Mouse (Mus musculus) testis, postnatal 10 days (tissue): ENCODE measurements around the gene Myadml2.

Experiments
- DNase-seq: peaks from one replicate; pipeline ENCODE4 v3.0.0; 2021; ENCODE audit warnings: low spot score

The Myadml2 gene

GRCm38 (mm10) chr11:120610477-120611046, 37.4 kb downstream of the Myadml2 start:
- no peak for DNase-seq

GRCm38 (mm10) chr11:120609250-120609649, 38.7 kb downstream of the Myadml2 start:
- peak; percentile 45 for DNase-seq

GRCm38 (mm10) chr11:120608241-120609034, 39.5 kb downstream of the Myadml2 start, which contains the start of gene Npb:
Npb (plus strand) TSS chr11:120608477.
- peak; percentile 51 for DNase-seq

GRCm38 (mm10) chr11:120606764-120607163, 41.2 kb downstream of the Myadml2 start:
- DNase-seq, result no peak

- DNase-seq, result no peak
These were observed 42.3 kb downstream of the Myadml2 start for GRCm38 (mm10) chr11:120605667-120606066.

- DNase-seq, result no peak
These were observed 44.4 kb downstream of the Myadml2 start for GRCm38 (mm10) chr11:120603545-120603944.

- no peak for DNase-seq
These were observed 47.2 kb downstream of the Myadml2 start for GRCm38 (mm10) chr11:120600716-120601115.

GRCm38 (mm10) chr11:120598990-120599549, 48.9 kb downstream of the Myadml2 start:
- DNase-seq, result no peak

GRCm38 (mm10) chr11:120598283-120598989, 49.5 kb downstream of the Myadml2 start, which contains the start of the genes Alyref and Anapc11:
Alyref (minus strand) TSS chr11:120598365.
Anapc11 (plus strand) TSS chr11:120598421.
- peak; percentile 95 for DNase-seq

GRCm38 (mm10) chr11:120597240-120598235, 50.4 kb downstream of the Myadml2 start:
- peak; percentile 58 for DNase-seq
